Mouse (Mus musculus) MEL (cell line): Measurements from ENCODE around the gene Fam43a. TPM values are rescaled to one million over a fixed set of nuclear protein-coding genes. Genes with fewer than 3 reads are reported as not detected.

Experiments
- DNase-seq: peaks from one replicate; pipeline ENCODE4 v3.0.0; 2011; ENCODE audit warnings: low read depth, low spot score
- H3K27ac ChIP-seq: 2 replicates; pipeline ENCODE4 v1.5.1; 2012; ENCODE audit warnings: low read depth, mild to moderate bottlenecking, control low read depth, low read length, moderate library complexity; ENCODE audit not compliant: control insufficient read depth
- H3K27me3 ChIP-seq, 2 experiments: fragments of 150-350 bp in 1 of 2; sonication (generic) in 1 of 2; 2 replicates each; pipeline ENCODE4 v1.6.1; 2012; ENCODE audit warnings: low read length in 2 of 2, mild to moderate bottlenecking in 2 of 2, improper control_type of control experiment in 1 of 2, moderate library complexity in 1 of 2; ENCODE audit not compliant: insufficient read depth in 2 of 2, control insufficient read depth in 1 of 2
- H3K36me3 ChIP-seq, 2 experiments: 2 replicates each; pipeline ENCODE4 v1.6.1; 2012 to 2014; ENCODE audit warnings: low read length in 2 of 2, improper control_type of control experiment in 1 of 2, inconsistent platforms in 1 of 2, mild to moderate bottlenecking in 1 of 2; ENCODE audit not compliant: insufficient read depth in 2 of 2, control insufficient read depth in 1 of 2
- H3K4me1 ChIP-seq, 2 experiments: fragments of 150-350 bp in 1 of 2; sonication (generic) in 1 of 2; 2 replicates each; pipeline ENCODE4 v1.6.1; 2012; ENCODE audit warnings: low read length in 2 of 2, improper control_type of control experiment in 1 of 2, mild to moderate bottlenecking in 1 of 2; ENCODE audit not compliant: insufficient read depth in 2 of 2, control insufficient read depth in 1 of 2
- H3K4me3 ChIP-seq, 2 experiments: fragments of 150-350 bp in 1 of 2; sonication (generic) in 1 of 2; 2 replicates each; pipeline ENCODE4 v1.5.1; 2012; ENCODE audit warnings: low read depth in 2 of 2, low read length in 2 of 2, mild to moderate bottlenecking in 2 of 2, moderate library complexity in 2 of 2, control low read depth in 1 of 2, improper control_type of control experiment in 1 of 2; ENCODE audit not compliant: control insufficient read depth in 1 of 2, insufficient read depth in 1 of 2
- H3K79me2 ChIP-seq: 2 replicates; pipeline ENCODE4 v1.6.1; 2012; ENCODE audit warnings: mild to moderate bottlenecking, low read length, moderate library complexity; ENCODE audit not compliant: control insufficient read depth, poor library complexity, insufficient read depth
- H3K9ac ChIP-seq: 2 replicates; pipeline ENCODE4 v1.6.1; 2012; ENCODE audit warnings: low read depth, mild to moderate bottlenecking, control low read depth, low read length, moderate library complexity; ENCODE audit not compliant: control insufficient read depth, poor library complexity, severe bottlenecking
- H3K9me3 ChIP-seq: fragments of 150-350 bp; sonication (generic); replicated peaks from 2 replicates; pipeline ENCODE4 v1.6.1; 2012; ENCODE audit warnings: mild to moderate bottlenecking, low read length, improper control_type of control experiment, moderate library complexity; ENCODE audit not compliant: insufficient read depth
- CHD1 ChIP-seq: IDR thresholded peaks from 2 replicates; pipeline ENCODE4 v1.6.1; 2012; ENCODE audit warnings: low read depth, mild to moderate bottlenecking, inconsistent platforms, low read length, improper control_type of control experiment
- CHD2 ChIP-seq: IDR thresholded peaks from 2 replicates; pipeline ENCODE4 v1.6.1; 2011; ENCODE audit warnings: low read length, improper control_type of control experiment
- CTCF ChIP-seq, 3 experiments: IDR thresholded peaks in 2 of 3; conservative IDR thresholded peaks in 1 of 3; 2 replicates each; pipeline ENCODE4 v1.5.1; 2011 to 2012; ENCODE audit warnings: low read length in 3 of 3, low read depth in 2 of 3, mild to moderate bottlenecking in 2 of 3, improper control_type of control experiment in 1 of 3, inconsistent platforms in 1 of 3, mixed read lengths in 1 of 3, moderate library complexity in 1 of 3; ENCODE audit not compliant: control insufficient read depth in 1 of 3, insufficient read depth in 1 of 3, poor library complexity in 1 of 3, severe bottlenecking in 1 of 3
- E2F4 ChIP-seq: IDR thresholded peaks from 2 replicates; pipeline ENCODE4 v1.6.1; 2011; ENCODE audit warnings: low read depth, low read length, improper control_type of control experiment, borderline replicate concordance
- EP300 ChIP-seq, 2 experiments: IDR thresholded peaks; 2 replicates each; pipeline ENCODE4 v1.6.1; 2011; ENCODE audit warnings: improper control_type of control experiment in 2 of 2, low read length in 2 of 2, low read depth in 1 of 2, mild to moderate bottlenecking in 1 of 2
- ETS1 ChIP-seq: IDR thresholded peaks from 2 replicates; pipeline ENCODE4 v1.6.1; 2012; ENCODE audit warnings: low read depth, mild to moderate bottlenecking, inconsistent platforms, low read length, improper control_type of control experiment, moderate library complexity
- HCFC1 ChIP-seq: IDR thresholded peaks from 2 replicates; pipeline ENCODE4 v1.6.1; 2012; ENCODE audit warnings: low read depth, mild to moderate bottlenecking, inconsistent platforms, low read length, improper control_type of control experiment, moderate library complexity
- MAX ChIP-seq: IDR thresholded peaks from 2 replicates; pipeline ENCODE4 v1.6.1; 2011; ENCODE audit warnings: low read length, improper control_type of control experiment
- MEF2A ChIP-seq: IDR thresholded peaks from 2 replicates; pipeline ENCODE4 v1.6.1; 2014; ENCODE audit warnings: low read depth, mild to moderate bottlenecking, inconsistent platforms, low read length, improper control_type of control experiment; ENCODE audit not compliant: poor library complexity, insufficient replicate concordance, severe bottlenecking; ENCODE audit errors: extremely low read depth
- MYB ChIP-seq: IDR thresholded peaks from 2 replicates; pipeline ENCODE4 v1.6.1; 2011; ENCODE audit warnings: mild to moderate bottlenecking, low read depth, low read length, improper control_type of control experiment
- MYC ChIP-seq: IDR thresholded peaks from 2 replicates; pipeline ENCODE4 v1.6.1; 2011; ENCODE audit warnings: low read depth, mild to moderate bottlenecking, low read length, improper control_type of control experiment, moderate library complexity
- NELFE ChIP-seq: IDR thresholded peaks from 2 replicates; pipeline ENCODE4 v1.6.1; 2011; ENCODE audit warnings: low read depth, low read length, improper control_type of control experiment
- POLR2A ChIP-seq, 2 experiments: IDR thresholded peaks; 2 replicates each; pipeline ENCODE4 v1.6.1; 2011 to 2012; ENCODE audit warnings: low read length in 2 of 2, mild to moderate bottlenecking in 2 of 2, control low read depth in 1 of 2, improper control_type of control experiment in 1 of 2, low read depth in 1 of 2, moderate library complexity in 1 of 2; ENCODE audit not compliant: control insufficient read depth in 1 of 2, insufficient read depth in 1 of 2, poor library complexity in 1 of 2
- SIN3A ChIP-seq: IDR thresholded peaks from 2 replicates; pipeline ENCODE4 v1.6.1; 2012; ENCODE audit warnings: low read length, improper control_type of control experiment, inconsistent platforms
- SMC3 ChIP-seq: IDR thresholded peaks from 2 replicates; pipeline ENCODE4 v1.6.1; 2011; ENCODE audit warnings: low read depth, low read length, improper control_type of control experiment
- TBP ChIP-seq: IDR thresholded peaks from 2 replicates; pipeline ENCODE4 v1.8.0; 2011; ENCODE audit warnings: low read depth, low read length, improper control_type of control experiment
- USF1 ChIP-seq: IDR thresholded peaks from 2 replicates; pipeline ENCODE4 v1.6.1; 2014; ENCODE audit warnings: low read depth, mild to moderate bottlenecking, inconsistent platforms, low read length, improper control_type of control experiment, moderate library complexity
- ZKSCAN1 ChIP-seq: IDR thresholded peaks from 2 replicates; pipeline ENCODE4 v1.6.1; 2012; ENCODE audit warnings: low read depth, mild to moderate bottlenecking, inconsistent platforms, low read length, improper control_type of control experiment, moderate library complexity
- ZMIZ1 ChIP-seq: IDR thresholded peaks from 2 replicates; pipeline ENCODE4 v1.6.1; 2012; ENCODE audit warnings: low read depth, mild to moderate bottlenecking, inconsistent platforms, low read length, improper control_type of control experiment, moderate library complexity
- polyA plus RNA-seq, 2 experiments: library from polyadenylated mRNA; stranded (reverse) in 1 of 2; unstranded in 1 of 2; fragments of >175 nt in 1 of 2; fragments of >200 nt in 1 of 2; gene quantifications; 2 replicates each; pipeline versions ENCODE4 v1.2.1 to v1.2.4; 2012; ENCODE audit warnings: low replicate concordance in 2 of 2, low read depth in 1 of 2; ENCODE audit not compliant: insufficient read length in 2 of 2, insufficient read depth in 1 of 2, missing spikeins in 1 of 2
- total RNA-seq: library from RNA; depleted of rRNA; stranded (reverse); fragments of 300-350 nt; gene quantifications from 2 replicates; pipeline ENCODE4 v1.2.3, GENCODE M21; 2012

Fam43a gene
- total and polyA plus RNA-seq, 3 experiments = 0.08 to 0.68 TPM; not detected in 1

DNA sequence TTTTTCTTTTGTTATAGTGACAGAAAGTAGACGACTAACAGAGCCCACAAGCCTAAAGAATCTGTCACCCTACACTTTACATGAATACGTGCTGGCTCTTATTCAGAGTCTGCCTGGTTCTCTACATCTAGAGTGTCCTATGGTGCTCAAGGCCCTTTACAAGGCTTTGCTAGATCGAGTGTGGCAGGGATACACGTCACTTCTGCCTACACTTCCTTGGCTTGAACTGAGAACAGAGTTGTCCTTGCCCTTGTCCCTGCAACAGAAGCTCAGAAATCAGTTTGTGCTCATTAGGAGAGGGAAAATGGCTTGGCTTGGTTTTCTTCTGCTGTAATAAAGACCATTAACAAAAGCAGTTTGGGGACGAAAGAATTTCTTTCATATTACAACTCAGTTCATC is 11.8 kb downstream of the Fam43a start:
- H3K79me2 ChIP-seq = no peaks in the 10 kb centered on the region
- no peak for TF ChIP-seq SIN3A
- no peak for TF ChIP-seq SMC3
- TF ChIP-seq POLR2A (IDR thresholded peaks at IDR 0.05; ENCODE audit: control insufficient read depth in 1 of 2, insufficient read depth in 1 of 2, low read depth in 1 of 2, low read length in 2 of 2, poor library complexity in 1 of 2) = no peak
- TF ChIP-seq MYB = no peak
- no peak for TF ChIP-seq NELFE
- TF ChIP-seq ETS1 = no peak
- no peak for TF ChIP-seq TBP
- no peak for TF ChIP-seq MAX
- no peak for TF ChIP-seq EP300 (IDR thresholded peaks at IDR 0.05; ENCODE audit: low read depth in 1 of 2, low read length in 2 of 2)
- no peak for TF ChIP-seq ZKSCAN1
- TF ChIP-seq CHD1 = no peak
- TF ChIP-seq CTCF (IDR thresholded peaks at IDR 0.05 in 2 of 3, conservative IDR thresholded peaks at IDR 0.05 in 1 of 3; ENCODE audit: control insufficient read depth in 1 of 3, insufficient read depth in 1 of 3, low read depth in 2 of 3, low read length in 3 of 3, poor library complexity in 1 of 3, severe bottlenecking in 1 of 3) = no peak
- TF ChIP-seq CHD2 = no peak
- no peak for TF ChIP-seq E2F4
- no peak for TF ChIP-seq HCFC1
- TF ChIP-seq MEF2A = no peak
- TF ChIP-seq USF1 = no peak
- no peak for TF ChIP-seq ZMIZ1
- no peaks in the 10 kb centered on the region for H3K36me3 ChIP-seq
- H3K27ac ChIP-seq = no peak overlapping the region
- H3K4me1 ChIP-seq = no peaks in the 10 kb centered on the region
- peaks cover 11 to 17% of the 10 kb centered on the region in 2 experiments; a peak in 3 of 4 replicates for H3K27me3 ChIP-seq
- DNase-seq = no peak
- no peak overlapping the region for H3K4me3 ChIP-seq
- H3K9me3 ChIP-seq = no peaks in the 10 kb centered on the region
- no peak overlapping the region for H3K9ac ChIP-seq

DNA sequence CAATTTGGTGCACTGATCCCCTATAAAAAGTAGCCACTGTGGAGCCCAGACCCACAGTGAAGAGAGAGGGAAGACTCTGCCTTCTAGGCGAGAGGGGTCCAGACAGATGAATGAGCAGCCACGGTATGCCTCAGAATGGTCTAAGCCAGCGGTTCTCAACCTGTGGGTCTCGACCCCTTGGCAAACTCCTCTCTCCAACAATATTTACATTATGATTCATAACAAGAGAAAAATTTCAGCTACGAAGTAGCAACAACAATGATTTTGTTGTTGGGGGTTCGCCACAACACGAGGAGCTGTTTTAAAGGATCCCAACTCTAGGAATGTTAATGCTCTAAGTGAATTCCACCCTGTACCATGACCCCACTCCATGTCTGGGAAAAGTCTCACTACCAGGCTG is 13.6 kb downstream of the Fam43a start:
- DNase-seq = no peak
- Histone ChIP-seq H3K9me3 (no peaks in the 10 kb centered on the region), H3K36me3 (no peaks in the 10 kb centered on the region), H3K4me1 (no peaks in the 10 kb centered on the region), H3K27me3 (peaks cover 17 to 30% of the 10 kb centered on the region in 2 experiments), H3K79me2 (no peaks in the 10 kb centered on the region), H3K9ac (no peak overlapping the region), H3K4me3 (no peak overlapping the region), H3K27ac (no peak overlapping the region)
- no peak for TF ChIP-seq MYB
- TF ChIP-seq MYC = no peak
